In the genomic region with DNA sequence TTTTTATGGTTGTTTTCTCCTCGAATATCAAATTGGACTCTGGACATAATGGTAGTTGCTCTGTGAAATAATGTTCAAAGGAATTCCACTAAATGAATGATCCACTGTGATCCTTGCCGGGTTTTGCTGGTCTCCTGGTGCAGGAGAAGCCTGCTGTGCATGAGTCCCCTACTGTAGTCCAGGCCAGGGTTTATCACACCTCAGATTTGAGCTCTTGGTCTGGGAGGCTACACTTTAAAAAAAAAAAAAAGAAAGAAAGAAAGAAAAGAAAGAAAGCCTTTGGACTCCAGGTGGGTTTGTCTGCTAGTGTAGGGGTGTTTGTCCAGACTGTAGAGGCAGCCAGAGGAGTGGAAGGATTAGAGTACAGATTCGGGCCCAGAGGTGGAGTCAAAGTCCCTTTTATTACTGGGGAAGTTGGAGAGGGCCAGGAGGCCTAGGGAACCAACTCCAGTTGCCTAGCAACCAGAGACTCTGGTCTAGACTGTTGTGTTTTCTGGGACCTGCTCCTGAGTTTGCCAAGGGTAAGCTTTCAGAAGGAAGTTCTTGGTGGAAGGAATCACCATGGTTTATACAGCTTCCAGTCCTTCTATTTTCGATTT, we compare ENCODE assay signal across 8 mouse cellular contexts. TPM values are rescaled to one million over a fixed set of nuclear protein-coding genes. Genes with fewer than 3 reads are reported as not detected.
DNase-seq lines count a peak whose midpoint lies in the region; ATAC-seq lines count a peak whose summit lies in the region.

Caps2 (plus strand) TSS at position 454 of the 599 bp plus-strand sequence.

- WGBS in midbrain, embryonic 16.5 days: 30% methylated on average over 4 of the region's 4 CpGs

- H3K36me3 ChIP-seq in midbrain, embryonic 16.5 days (ENCODE audit: control insufficient read depth, insufficient read depth, low read length): no peaks in the 10 kb centered on the region

- H3K9ac ChIP-seq in midbrain, embryonic 16.5 days (ENCODE audit: low read depth, low read length): no peak within 1 kb of the TSS

- peak; percentile 44; the same call in 1 of the 2 replicates for ATAC-seq in midbrain, embryonic 16.5 days

- no peak within 1 kb of the TSS for H3K4me3 ChIP-seq in midbrain, embryonic 16.5 days (ENCODE audit: low read depth, low read length)

- H3K9me3 ChIP-seq in midbrain, embryonic 16.5 days (replicated peaks; ENCODE audit: control insufficient read depth, low read length, poor library complexity, severe bottlenecking): no peaks in the 10 kb centered on the region

- DNase-seq in cerebellum, postnatal 10 days: peak; percentile 13 to 27
- DNase-seq in cerebellum, postnatal 36 days: no peak
- peak; percentile 61 for DNase-seq in Muller cell, postnatal 12 days (ENCODE audit: inconsistent ontology term)
- DNase-seq in forelimb bud, embryonic 11.5 days (ENCODE audit: low read depth, low spot score): peak; percentile 72
- peak; percentile 17 to 27 for DNase-seq in kidney, postnatal 36 days
- DNase-seq in frontal cortex, postnatal 25 days (ENCODE audit: low spot score in 2 of 2): no peak
- DNase-seq in spleen, postnatal 36 days (ENCODE audit: low spot score in 2 of 2): no peak

- no peaks in the 10 kb centered on the region; the same call in 1 of the 2 replicates for H3K4me1 ChIP-seq in midbrain, embryonic 16.5 days (ENCODE audit: control insufficient read depth, insufficient read depth, low read length)

- H3K4me2 ChIP-seq in midbrain, embryonic 16.5 days (ENCODE audit: low read length): no peak within 1 kb of the TSS

- no peaks in the 10 kb centered on the region for H3K27me3 ChIP-seq in midbrain, embryonic 16.5 days (ENCODE audit: control insufficient read depth, insufficient read depth, low read depth, low read length)

- no peak within 1 kb of the TSS for H3K27ac ChIP-seq in midbrain, embryonic 16.5 days (ENCODE audit: low read length)

RNA-seq across cellular contexts. Expression of gene Caps2, which starts in this region (rescaled TPM):
- polyA plus RNA-seq in midbrain, embryonic 16.5 days (2015; fragmentation: Nextera tagmentation; extraction: Ambion mirVana): 0.45 and 0.75 TPM in 2 replicates

Comparison
In these comparisons a context has a peak if more than half of its experiments do, and no peak if none do; other contexts are left out.
1. DNase-seq: peak in cerebellum, postnatal 10 days (2 of 2), Muller cell, postnatal 12 days (single experiment), forelimb bud, embryonic 11.5 days (single experiment) and kidney, postnatal 36 days (2 of 2); none in cerebellum, postnatal 36 days (0 of 2), frontal cortex, postnatal 25 days (0 of 2) and spleen, postnatal 36 days (0 of 2).
2. Peak in ATAC-seq in midbrain, embryonic 16.5 days; RNA of the gene not detected or under 1 TPM.